Mouse (Mus musculus): ENCODE results near the gene H60b.
"Not testable (repeated sequence)": the region's sequence is repeated elsewhere in the genome, so short reads cannot be mapped to it uniquely, and the experiment has no call there.

DNA sequence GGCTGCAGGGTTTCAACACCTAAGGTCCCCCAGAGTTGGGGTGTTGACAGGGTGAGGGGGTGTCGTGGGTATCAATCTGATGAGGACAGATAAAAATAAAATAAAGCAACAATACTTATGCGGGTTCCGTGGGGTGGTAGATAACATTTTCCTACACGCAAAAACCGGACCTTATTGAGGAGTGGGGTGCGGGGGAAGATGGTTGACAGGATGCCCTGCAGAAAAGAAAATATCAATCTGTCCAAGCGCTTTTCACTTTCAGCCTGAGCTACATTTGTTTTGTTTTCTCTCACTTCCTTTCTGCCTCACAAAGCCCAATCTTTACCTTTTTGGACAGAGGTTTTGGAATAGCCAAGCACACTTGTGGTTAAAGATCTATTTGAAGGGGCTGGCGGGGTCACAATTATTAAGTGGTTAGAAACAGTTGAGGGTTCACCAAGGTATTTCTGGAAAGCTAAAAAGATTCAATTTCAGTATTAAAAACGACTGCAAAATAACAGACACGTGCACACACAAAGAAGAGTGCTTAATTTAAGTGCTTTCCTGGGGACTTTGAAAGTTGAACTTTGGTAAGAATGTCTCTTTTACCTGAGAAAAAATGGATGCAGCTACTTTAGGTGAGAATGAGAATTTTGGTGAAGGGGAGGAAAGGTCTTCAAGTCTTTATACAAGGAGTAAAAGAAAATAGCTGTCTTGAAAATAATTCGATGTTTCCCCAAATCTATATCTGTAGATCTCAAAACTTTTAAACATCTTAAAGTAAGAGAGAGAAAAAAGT lies 6.3 kb upstream of the H60b start:
- TF ChIP-seq CTCF, POLR2A (IDR thresholded peaks at IDR 0.05; ENCODE audit: insufficient read depth, low read depth, low read length): not testable (repeated sequence)

Data from olfactory bulb, adult 2 months (tissue).